Mouse (Mus musculus): ENCODE data around the gene Tceanc2. TPM values are rescaled to one million over a fixed set of nuclear protein-coding genes. Genes with fewer than 3 reads are reported as not detected.

Tceanc2 gene
- polyA plus RNA-seq, 1 experiment from 2014 or later = 32.1 TPM

DNA sequence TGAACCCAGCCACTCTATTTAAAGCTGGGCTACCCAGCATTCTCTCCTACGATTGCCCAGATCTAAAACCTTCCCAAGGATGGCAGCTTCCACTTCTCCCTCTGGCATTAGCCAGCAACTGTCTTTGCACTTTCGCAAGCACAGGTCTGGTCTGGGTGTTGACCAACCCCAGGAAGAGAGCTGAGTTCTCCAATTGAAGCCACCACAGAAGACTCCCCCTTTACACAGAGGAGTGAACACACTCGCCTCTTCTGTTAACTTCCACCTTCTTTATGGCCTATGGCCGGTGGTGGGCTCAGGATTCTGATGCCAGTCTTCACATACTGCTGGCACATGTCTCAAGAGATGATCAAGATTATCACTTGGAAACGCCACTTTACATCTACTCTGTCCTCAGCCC is 11.1 kb downstream of the Tceanc2 start:
- peaks cover 40% of the 10 kb centered on the region for H3K36me3 ChIP-seq
- H3K4me1 ChIP-seq = 0 out of 2 replicates have a peak, but pooled peaks cover 4% of the 10 kb centered on the region
- H3K9ac ChIP-seq = no peak overlapping the region
- no peak overlapping the region for H3K4me3 ChIP-seq (replicated peaks)
- no peaks in the 10 kb centered on the region for H3K9me3 ChIP-seq (replicated peaks)
- no peaks in the 10 kb centered on the region for H3K27me3 ChIP-seq
- H3K4me2 ChIP-seq = no peak overlapping the region
- ATAC-seq (replicated peaks; ENCODE audit: low FRiP score) = no peak
- WGBS = 85% methylated on average over 5 of the region's 5 CpGs
- no peak overlapping the region for H3K27ac ChIP-seq

DNA sequence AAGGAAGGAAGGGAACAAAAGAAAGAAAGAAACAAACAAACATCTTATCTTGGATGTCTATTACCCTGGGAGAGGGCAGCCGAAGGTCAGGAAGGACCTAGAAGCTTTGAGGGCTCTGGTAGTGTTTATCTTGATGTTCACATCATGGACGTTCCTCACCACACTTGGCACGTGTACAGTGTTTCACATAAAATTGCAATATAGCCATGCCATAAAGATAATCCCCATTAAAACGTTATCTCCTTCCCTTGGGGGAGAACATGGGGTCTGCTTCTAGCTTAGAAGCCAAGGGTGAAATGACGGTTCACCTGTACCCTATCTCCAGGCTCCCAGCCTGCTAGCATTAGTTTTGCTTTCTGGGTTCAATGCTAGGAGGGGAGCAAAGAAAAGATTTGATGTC is 12.2 kb downstream of the Tceanc2 start:
- Histone ChIP-seq H3K36me3 (peaks cover 36% of the 10 kb centered on the region), H3K9me3 (replicated peaks) (no peaks in the 10 kb centered on the region), H3K27ac (no peak overlapping the region), H3K9ac (no peak overlapping the region), H3K4me2 (no peak overlapping the region), H3K27me3 (no peaks in the 10 kb centered on the region), H3K4me1 (0 out of 2 replicates have a peak, but pooled peaks cover 4% of the 10 kb centered on the region), H3K4me3 (replicated peaks) (no peak overlapping the region)
- WGBS = 73% methylated on average over 5 of the region's 5 CpGs
- ATAC-seq (replicated peaks; ENCODE audit: low FRiP score) = no peak

DNA sequence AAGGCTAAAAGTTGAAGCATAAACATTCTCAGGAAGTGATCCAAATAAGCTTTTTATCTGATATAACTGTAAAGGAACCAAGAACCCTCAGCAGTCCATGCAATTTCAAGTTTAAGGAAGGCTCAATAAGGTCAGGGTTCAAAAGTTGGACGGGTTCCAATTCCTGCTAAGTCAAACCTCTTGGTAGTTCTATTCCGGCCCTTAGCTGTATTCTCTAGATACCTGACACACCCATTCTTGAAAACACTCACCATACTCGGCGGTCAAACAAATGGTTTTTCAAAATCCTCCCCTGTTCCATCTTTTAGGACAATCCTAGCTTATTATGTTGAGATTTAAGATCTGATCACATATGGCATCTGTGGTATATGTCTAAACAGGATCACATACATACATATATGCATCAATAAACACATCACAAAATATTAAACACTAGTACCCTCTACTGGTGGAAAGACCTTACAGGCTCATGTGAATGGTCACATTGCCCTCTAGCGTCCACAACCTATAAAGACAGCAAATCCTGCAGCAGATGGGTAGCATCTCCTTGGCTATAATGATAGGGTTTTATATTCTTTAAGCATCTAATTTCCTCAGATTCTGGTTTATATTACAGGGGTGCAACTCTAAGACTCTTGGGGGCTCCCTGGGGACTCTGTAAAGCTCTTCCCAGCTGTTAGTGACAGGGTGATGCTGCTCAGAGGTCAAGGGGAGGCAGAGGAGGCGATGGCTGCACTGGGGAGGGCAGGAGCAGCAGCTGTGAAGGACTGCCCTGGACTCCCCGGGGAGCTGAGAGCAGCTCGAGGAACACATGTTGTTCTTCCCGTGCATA is 14.9 kb downstream of the Tceanc2 start:
- Histone ChIP-seq H3K36me3 (peaks cover 22% of the 10 kb centered on the region), H3K27me3 (no peaks in the 10 kb centered on the region), H3K4me3 (replicated peaks) (no peak overlapping the region), H3K4me2 (no peak overlapping the region), H3K27ac (no peak overlapping the region), H3K9ac (no peak overlapping the region), H3K4me1 (peaks cover 13% of the 10 kb centered on the region), H3K9me3 (replicated peaks) (no peaks in the 10 kb centered on the region)
- peak; percentile 73 for ATAC-seq (replicated peaks; ENCODE audit: low FRiP score)
- 42% methylated on average over 9 of the region's 9 CpGs for WGBS

DNA sequence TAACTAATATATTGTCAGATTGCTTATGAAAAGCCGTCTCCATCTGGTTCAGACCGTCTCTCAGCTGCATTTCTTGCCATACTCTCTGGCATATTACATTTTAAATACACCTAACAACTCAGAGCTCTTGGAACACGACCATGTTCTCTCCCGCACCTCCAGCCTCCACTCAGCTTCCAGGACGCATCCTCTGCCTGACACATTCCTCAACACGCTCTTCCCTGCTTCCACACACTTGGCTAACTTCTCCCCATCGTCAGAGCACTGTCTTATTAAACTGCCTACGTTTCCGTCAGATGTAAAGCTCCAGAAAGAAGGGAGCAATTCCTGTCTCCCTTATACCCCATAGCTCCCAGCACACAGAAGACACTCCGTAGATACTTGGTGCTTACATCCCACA is 15.6 kb downstream of the Tceanc2 start:
- H3K4me1 ChIP-seq = peaks cover 13% of the 10 kb centered on the region
- no peak overlapping the region for H3K4me2 ChIP-seq
- no peak for ATAC-seq (replicated peaks; ENCODE audit: low FRiP score)
- no peak overlapping the region for H3K9ac ChIP-seq
- H3K9me3 ChIP-seq (replicated peaks) = no peaks in the 10 kb centered on the region
- H3K27ac ChIP-seq = no peak overlapping the region
- no peaks in the 10 kb centered on the region for H3K27me3 ChIP-seq
- WGBS = 87% methylated on average over 10 of the region's 10 CpGs
- no peak overlapping the region for H3K4me3 ChIP-seq (replicated peaks)
- peaks cover 26% of the 10 kb centered on the region for H3K36me3 ChIP-seq

DNA sequence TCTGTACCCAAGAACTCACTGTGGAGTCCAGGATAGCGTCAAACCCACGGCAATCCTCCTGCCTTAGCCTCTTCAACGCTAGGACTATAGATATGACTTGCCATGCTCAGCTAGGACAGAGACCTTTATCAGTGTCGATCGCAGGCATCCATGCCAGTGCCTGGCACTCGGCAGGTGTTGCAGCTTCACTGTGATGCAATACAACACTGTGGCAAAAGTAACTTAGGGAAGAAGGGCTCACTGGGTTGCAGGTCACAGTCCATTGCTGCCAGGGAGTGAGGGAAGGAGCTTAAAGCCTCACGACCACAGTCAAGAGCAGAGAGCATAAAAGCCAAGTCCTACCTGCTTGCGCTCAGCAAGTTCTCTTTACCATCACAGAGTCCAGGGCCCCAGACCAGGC is 18.7 kb downstream of the Tceanc2 start:
- Histone ChIP-seq H3K27me3 (no peaks in the 10 kb centered on the region), H3K4me1 (peaks cover 30% of the 10 kb centered on the region), H3K4me2 (no peak overlapping the region), H3K4me3 (replicated peaks) (no peak overlapping the region), H3K9me3 (replicated peaks) (no peaks in the 10 kb centered on the region), H3K36me3 (peaks cover 25% of the 10 kb centered on the region), H3K27ac (0 out of 2 replicates have a peak overlapping the region, but pooled peaks have one; percentile 20), H3K9ac (no peak overlapping the region)
- WGBS = 78% methylated on average over 8 of the region's 8 CpGs
- ATAC-seq (replicated peaks; ENCODE audit: low FRiP score) = no peak

DNA sequence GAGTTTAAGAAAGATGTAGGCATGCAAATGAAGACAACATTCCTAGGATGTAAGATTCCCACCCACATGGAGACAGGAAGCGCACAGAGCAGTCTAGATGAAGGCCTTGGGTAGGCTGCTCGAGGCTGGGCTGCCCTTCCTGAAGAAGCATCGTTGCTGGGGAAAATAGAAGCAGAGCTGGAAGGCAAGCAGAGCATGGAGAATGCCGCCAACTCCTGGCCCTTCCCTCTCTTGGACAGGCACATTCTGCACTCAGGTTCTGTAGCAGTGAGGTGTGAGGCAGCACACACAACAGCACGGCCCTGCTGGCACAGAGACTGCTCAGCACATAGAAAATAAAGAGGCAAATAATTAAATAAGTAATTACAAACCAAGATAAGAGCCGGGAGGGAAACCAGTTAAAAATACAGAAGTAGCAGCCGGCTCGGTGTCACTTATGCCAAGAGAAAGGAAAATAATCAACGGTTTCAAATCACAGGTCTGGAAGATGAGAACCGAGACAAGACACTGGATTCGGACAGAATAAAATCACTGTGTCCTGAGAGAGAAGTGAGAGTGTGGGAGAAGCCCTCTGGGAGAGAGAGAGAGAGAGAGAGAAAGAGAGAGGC is 19.6 kb downstream of the Tceanc2 start:
- ATAC-seq (replicated peaks; ENCODE audit: low FRiP score) = no peak
- no peaks in the 10 kb centered on the region for H3K9me3 ChIP-seq (replicated peaks)
- no peak overlapping the region for H3K4me2 ChIP-seq
- H3K4me3 ChIP-seq (replicated peaks) = no peak overlapping the region
- H3K9ac ChIP-seq = no peak overlapping the region
- peaks cover 24% of the 10 kb centered on the region for H3K36me3 ChIP-seq
- no peaks in the 10 kb centered on the region for H3K27me3 ChIP-seq
- WGBS = 62% methylated on average over 11 of the region's 11 CpGs
- H3K4me1 ChIP-seq = peaks cover 30% of the 10 kb centered on the region
- H3K27ac ChIP-seq = 0 out of 2 replicates have a peak overlapping the region, but pooled peaks have one; percentile 20

DNA sequence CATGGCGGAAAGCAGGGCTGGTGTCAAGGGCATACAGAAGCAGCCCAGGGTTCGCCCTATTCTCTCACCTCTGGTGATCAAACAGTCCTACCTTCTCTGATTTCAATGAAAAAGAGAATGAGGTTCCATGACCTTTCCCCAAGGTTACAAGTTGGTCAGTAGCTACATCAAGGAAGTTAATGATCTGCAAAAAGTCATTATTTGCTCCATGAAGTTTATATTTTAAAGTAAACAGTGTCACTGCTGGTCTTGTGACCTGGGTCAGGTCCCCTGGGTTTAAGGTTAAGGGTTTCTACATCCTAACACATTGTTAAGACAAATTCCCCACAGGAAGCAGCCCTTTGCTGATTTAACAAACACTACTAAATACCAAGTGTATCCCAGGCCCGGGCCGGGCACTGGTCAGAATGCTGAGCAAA is 21.9 kb downstream of the Tceanc2 start:
- H3K4me2 ChIP-seq = no peak overlapping the region
- H3K9me3 ChIP-seq (replicated peaks) = no peaks in the 10 kb centered on the region
- H3K36me3 ChIP-seq = peaks cover 27% of the 10 kb centered on the region
- peak; percentile 73 for ATAC-seq (replicated peaks; ENCODE audit: low FRiP score)
- peak overlapping the region; percentile 43; the same call in 1 of the 2 replicates for H3K27ac ChIP-seq
- peaks cover 26% of the 10 kb centered on the region for H3K4me1 ChIP-seq
- H3K27me3 ChIP-seq = no peaks in the 10 kb centered on the region
- no peak overlapping the region for H3K9ac ChIP-seq
- no peak overlapping the region for H3K4me3 ChIP-seq (replicated peaks)
- WGBS = 31% methylated on average over 4 of the region's 4 CpGs

DNA sequence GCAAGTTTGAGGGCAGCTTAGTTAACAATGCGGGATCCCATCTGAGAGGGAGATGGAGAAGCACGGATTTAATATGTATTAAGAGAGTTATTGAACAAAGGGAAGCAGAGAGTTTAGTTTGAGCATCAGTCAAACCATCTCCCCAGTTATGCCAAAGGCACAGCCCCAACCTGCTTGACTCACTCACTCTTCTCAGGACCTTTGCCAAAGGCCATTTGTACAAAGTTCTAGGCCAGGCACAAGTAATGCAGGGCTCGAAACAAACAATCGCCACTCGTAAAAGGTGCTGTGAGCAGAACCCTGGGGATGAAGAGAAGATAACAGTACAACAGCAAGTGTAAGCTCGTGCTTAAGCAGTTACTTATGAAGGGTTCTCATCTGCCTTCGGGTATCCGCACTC is 26.3 kb downstream of the Tceanc2 start:
- Histone ChIP-seq H3K9me3 (replicated peaks) (no peaks in the 10 kb centered on the region), H3K27ac (no peak overlapping the region), H3K4me3 (replicated peaks) (no peak overlapping the region), H3K4me1 (peaks cover 13% of the 10 kb centered on the region; the same call in 1 of the 2 replicates), H3K4me2 (no peak overlapping the region), H3K27me3 (no peaks in the 10 kb centered on the region), H3K9ac (no peak overlapping the region), H3K36me3 (peaks cover 23% of the 10 kb centered on the region)
- WGBS = 83% methylated on average over 8 of the region's 8 CpGs
- no peak for ATAC-seq (replicated peaks; ENCODE audit: low FRiP score)

DNA sequence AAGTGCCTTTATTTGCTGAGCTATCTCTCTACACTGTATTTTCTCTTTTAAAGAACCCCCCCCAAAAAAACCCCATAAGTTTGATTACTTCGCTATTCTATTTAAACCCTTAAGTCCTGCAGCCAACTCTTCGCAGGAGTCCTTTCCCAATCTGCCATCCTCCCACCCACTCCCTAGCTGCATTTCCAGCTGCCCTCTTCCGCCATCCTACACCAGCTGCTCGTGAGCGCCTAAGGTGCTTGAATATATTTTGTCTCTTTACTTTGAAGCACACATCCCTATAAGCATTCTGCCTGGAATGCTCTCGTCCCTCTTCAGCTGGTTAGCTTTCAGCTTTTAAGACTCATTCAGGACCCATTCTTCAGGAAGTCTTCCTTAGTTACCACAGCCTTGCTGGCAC is 27.9 kb downstream of the Tceanc2 start:
- no peak overlapping the region for H3K27ac ChIP-seq
- ATAC-seq (replicated peaks; ENCODE audit: low FRiP score) = no peak
- H3K4me3 ChIP-seq (replicated peaks) = no peak overlapping the region
- H3K4me2 ChIP-seq = no peak overlapping the region
- 88% methylated on average over 6 of the region's 6 CpGs for WGBS
- 0 out of 2 replicates have a peak, but pooled peaks cover 3% of the 10 kb centered on the region for H3K4me1 ChIP-seq
- no peaks in the 10 kb centered on the region for H3K27me3 ChIP-seq
- H3K36me3 ChIP-seq = peaks cover 33% of the 10 kb centered on the region
- no peaks in the 10 kb centered on the region for H3K9me3 ChIP-seq (replicated peaks)
- no peak overlapping the region for H3K9ac ChIP-seq

DNA sequence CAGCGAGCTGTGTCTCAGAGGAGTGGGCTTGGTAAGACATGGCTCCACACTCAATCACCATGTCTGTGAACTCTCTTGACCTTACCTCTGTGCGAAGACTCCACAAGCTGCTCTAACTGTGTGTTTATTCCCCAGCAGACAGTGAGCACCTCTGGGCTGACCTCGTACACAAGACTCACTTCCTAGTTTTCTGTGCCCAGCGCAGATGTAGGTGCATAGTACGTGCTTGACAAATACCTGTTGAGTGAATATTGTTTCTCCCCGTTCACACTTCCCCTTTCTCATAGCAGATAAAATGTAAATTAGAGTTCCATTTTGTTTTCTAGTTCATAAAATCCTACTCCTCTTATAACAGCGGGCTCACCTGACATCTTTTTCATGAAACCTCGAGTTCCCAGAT is 35.4 kb downstream of the Tceanc2 start:
- H3K9ac ChIP-seq = no peak overlapping the region
- no peaks in the 10 kb centered on the region for H3K27me3 ChIP-seq
- H3K4me3 ChIP-seq (replicated peaks) = no peak overlapping the region
- ATAC-seq (replicated peaks; ENCODE audit: low FRiP score) = no peak
- no peak overlapping the region for H3K4me2 ChIP-seq
- H3K36me3 ChIP-seq = peaks cover 35% of the 10 kb centered on the region
- no peak overlapping the region for H3K27ac ChIP-seq
- H3K4me1 ChIP-seq = peaks cover 33% of the 10 kb centered on the region
- WGBS = 91% methylated on average over 8 of the region's 8 CpGs
- H3K9me3 ChIP-seq (replicated peaks) = no peaks in the 10 kb centered on the region

DNA sequence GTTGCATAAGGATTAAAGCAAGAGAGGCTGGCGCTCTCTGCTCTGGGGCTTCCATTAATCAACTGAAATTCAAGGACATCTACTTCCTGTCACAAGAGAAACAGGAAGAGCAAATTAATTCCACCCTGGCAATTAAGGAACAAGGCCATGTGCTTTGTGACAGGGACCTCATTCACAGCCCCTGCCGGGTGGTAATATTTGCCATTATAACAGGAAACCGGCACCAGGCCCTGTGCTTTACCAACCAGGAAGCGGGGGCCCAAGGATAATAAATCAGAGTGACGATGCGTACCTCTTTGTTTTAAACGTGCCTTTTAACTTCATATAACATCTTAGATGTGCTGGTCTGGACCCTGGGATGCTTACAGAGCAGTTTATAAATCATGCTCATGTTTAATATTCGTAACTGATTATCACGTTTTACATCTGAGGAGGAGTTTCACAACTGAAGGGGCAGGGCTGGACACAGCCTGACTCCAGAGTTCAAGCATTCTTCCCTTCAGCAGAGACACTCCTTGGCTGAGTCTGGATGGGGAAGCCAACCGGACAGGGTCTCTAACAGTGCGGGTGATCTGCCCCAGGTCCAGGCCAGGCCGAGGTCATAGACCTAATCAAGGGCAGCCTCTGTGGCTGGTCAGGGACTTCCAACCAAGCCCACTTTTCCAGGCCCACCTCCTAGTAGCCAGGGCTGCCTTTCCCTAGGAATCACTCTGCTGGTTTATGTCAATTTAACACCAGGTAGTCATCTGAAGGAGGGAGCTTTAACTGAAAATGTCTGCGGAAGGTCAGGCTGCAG is 38.9 kb downstream of the Tceanc2 start:
- no peak overlapping the region for H3K4me3 ChIP-seq (replicated peaks)
- H3K4me1 ChIP-seq = peaks cover 68% of the 10 kb centered on the region
- H3K9me3 ChIP-seq (replicated peaks) = no peaks in the 10 kb centered on the region
- H3K27me3 ChIP-seq = no peaks in the 10 kb centered on the region
- ATAC-seq (replicated peaks; ENCODE audit: low FRiP score) = peak; percentile 63
- H3K27ac ChIP-seq = peak overlapping the region; percentile 84
- WGBS = 23% methylated on average over 13 of the region's 13 CpGs
- peak overlapping the region; percentile 17; the same call in 1 of the 2 replicates for H3K4me2 ChIP-seq
- no peak overlapping the region for H3K9ac ChIP-seq
- 0 out of 2 replicates have a peak, but pooled peaks cover 11% of the 10 kb centered on the region for H3K36me3 ChIP-seq
